Mouse (Mus musculus) ES-E14 (cell line): ENCODE measurements around the gene Pcp4l1. TPM values are rescaled to one million over a fixed set of nuclear protein-coding genes. Genes with fewer than 3 reads are reported as not detected.

Source experiments
- DNase-seq: peaks from one replicate; pipeline ENCODE4 v3.0.0-alpha.2; 2013; ENCODE audit warnings: low read depth, low spot score
- H3K27ac ChIP-seq: 2 replicates; pipeline ENCODE4 v1.5.1; 2012; ENCODE audit warnings: low read depth, mild to moderate bottlenecking, low read length, moderate library complexity, mixed read lengths; ENCODE audit not compliant: poor library complexity, insufficient read depth, severe bottlenecking
- H3K36me3 ChIP-seq: 2 replicates; pipeline ENCODE4 v1.6.1; 2012; ENCODE audit warnings: mild to moderate bottlenecking, low read length, moderate library complexity, mixed read lengths; ENCODE audit not compliant: control insufficient read depth, poor library complexity, insufficient read depth, severe bottlenecking
- H3K4me1 ChIP-seq, 2 experiments: fragments of 150-350 bp in 1 of 2; sonication (generic) in 1 of 2; 2 replicates each; pipeline ENCODE4 v1.6.1; 2012; ENCODE audit warnings: low read length in 2 of 2, mild to moderate bottlenecking in 1 of 2, mixed read lengths in 1 of 2; ENCODE audit not compliant: control insufficient read depth in 2 of 2, insufficient read depth in 2 of 2, poor library complexity in 1 of 2
- H3K4me3 ChIP-seq, 2 experiments: fragments of 150-350 bp in 1 of 2; sonication (generic) in 1 of 2; 2 replicates each; pipeline ENCODE4 v1.5.1; 2012; ENCODE audit warnings: low read length in 2 of 2, low read depth in 1 of 2, mild to moderate bottlenecking in 1 of 2, mixed read lengths in 1 of 2; ENCODE audit not compliant: insufficient read depth in 1 of 2, poor library complexity in 1 of 2, severe bottlenecking in 1 of 2
- H3K9ac ChIP-seq: 2 replicates; pipeline ENCODE4 v1.6.1; 2012; ENCODE audit warnings: low read depth, mild to moderate bottlenecking, low read length, mixed read lengths; ENCODE audit not compliant: poor library complexity, insufficient read depth, severe bottlenecking
- H3K9me3 ChIP-seq: fragments of 150-350 bp; sonication (generic); 2 replicates; pipeline ENCODE4 v1.6.1; 2012; ENCODE audit warnings: low read depth, mild to moderate bottlenecking, low read length; ENCODE audit not compliant: control insufficient read depth, insufficient read depth
- CHD2 ChIP-seq: IDR thresholded peaks from 2 replicates; pipeline ENCODE4 v1.6.1; 2014; ENCODE audit warnings: mild to moderate bottlenecking, low read depth, low read length, inconsistent platforms
- HCFC1 ChIP-seq: IDR thresholded peaks from 2 replicates; pipeline ENCODE4 v1.6.1; 2012; ENCODE audit warnings: low read length, inconsistent platforms, borderline replicate concordance; ENCODE audit not compliant: insufficient read depth
- MAFK ChIP-seq: IDR thresholded peaks from 2 replicates; pipeline ENCODE4 v1.6.1; 2014; ENCODE audit warnings: mild to moderate bottlenecking, low read depth, low read length, inconsistent platforms; ENCODE audit not compliant: insufficient read depth
- ZC3H11A ChIP-seq: IDR thresholded peaks from 2 replicates; pipeline ENCODE4 v1.6.1; 2012; ENCODE audit warnings: low read depth, mild to moderate bottlenecking, inconsistent platforms, low read length, borderline replicate concordance
- ZNF384 ChIP-seq: IDR thresholded peaks from 2 replicates; pipeline ENCODE4 v1.6.1; 2012; ENCODE audit warnings: low read depth, low read length, inconsistent platforms
- in situ Hi-C, 2 experiments: fragments of 600-800 bp; cut with MboI; formaldehyde crosslinking; loops; one replicate each; pipeline ENCODE4 v1.15.1; 2025; ENCODE audit warnings: low sequenced_read_pairs in 2 of 2, inconsistent platforms in 1 of 2; ENCODE audit not compliant: unreplicated experiment in 2 of 2
- total RNA-seq: library from RNA; depleted of rRNA; stranded (reverse); fragments of 300-350 nt; gene quantifications from 2 replicates; pipeline ENCODE4 v1.2.3, GENCODE M21; 2012

Gene Pcp4l1
- total RNA-seq, 1 experiment, result 2.2 TPM

DNA sequence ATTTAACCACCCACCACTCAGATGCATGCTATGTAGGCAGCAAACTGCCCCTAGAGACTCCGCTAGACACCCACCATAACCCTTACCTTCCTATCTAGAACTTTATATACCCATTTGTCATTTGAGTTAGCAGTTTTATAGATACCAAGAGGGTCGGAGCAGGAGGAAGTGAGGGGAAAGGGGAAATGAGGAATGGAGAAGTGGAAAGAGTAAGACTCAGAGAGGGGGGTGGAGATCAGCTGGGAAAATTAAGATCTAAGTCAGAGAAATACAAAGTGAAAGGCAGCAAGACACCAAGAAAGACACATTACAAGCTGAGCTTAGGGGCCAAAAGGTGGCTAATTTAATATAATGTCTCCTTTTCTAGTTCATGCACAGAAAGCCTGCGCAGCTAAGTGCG lies 38.5 kb upstream of the Pcp4l1 start:
- Histone ChIP-seq H3K4me3 (no peak overlapping the region), H3K4me1 (peaks cover 0 to 9% of the 10 kb centered on the region in 2 experiments; a peak in 1 of 4 replicates), H3K27ac (no peak overlapping the region), H3K9ac (no peak overlapping the region), H3K9me3 (no peaks in the 10 kb centered on the region), H3K36me3 (peaks cover 34% of the 10 kb centered on the region)
- no peak for DNase-seq
- in situ Hi-C loops, result loop anchor here in 1 of 2 experiments (25.0 kb wide), 1 partner anchor 347 kb away; the partner anchor contains the start of genes Dusp12 and Gm26620
- TF ChIP-seq MAFK (no peak), ZC3H11A (no peak), HCFC1 (no peak)

DNA sequence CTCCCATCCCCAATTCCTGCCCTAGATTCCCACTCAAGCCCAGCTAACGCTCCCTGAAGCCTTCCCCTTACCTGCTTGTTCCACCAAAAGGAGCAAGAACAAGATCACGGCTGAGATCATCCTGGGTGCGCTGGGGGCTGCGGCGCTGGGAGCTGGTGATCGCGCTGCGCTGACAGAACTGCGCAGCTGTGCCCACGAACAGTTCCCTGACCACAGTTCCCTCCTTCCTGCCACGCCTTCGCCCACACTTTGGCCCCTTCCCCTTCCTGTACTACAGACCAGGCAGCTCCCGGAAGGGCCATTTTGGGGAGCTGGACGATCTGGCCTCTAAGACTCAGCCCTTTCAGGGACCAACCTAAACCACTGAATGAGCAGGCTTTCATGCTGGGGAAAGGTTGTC lies 38.1 kb upstream of the Pcp4l1 start, which contains the start of gene Fcer1g:
TSS of gene Fcer1g (minus strand) at position 240 of the 400 bp plus-strand sequence.
- H3K27ac ChIP-seq, result no peak within 1 kb of the TSS
- DNase-seq, result no peak
- in situ Hi-C loops, result loop anchor here in 1 of 2 experiments (25.0 kb wide), 1 partner anchor 347 kb away; the partner anchor contains the start of genes Dusp12 and Gm26620
- H3K9me3 ChIP-seq, result no peaks in the 10 kb centered on the region
- peaks cover 0 to 9% of the 10 kb centered on the region in 2 experiments; a peak in 1 of 4 replicates for H3K4me1 ChIP-seq
- TF ChIP-seq ZC3H11A, result no peak
- no peak for TF ChIP-seq MAFK
- no peak for TF ChIP-seq ZNF384
- no peak for TF ChIP-seq HCFC1
- no peak for TF ChIP-seq CHD2
- H3K4me3 ChIP-seq, result no peak within 1 kb of the TSS
- no peak within 1 kb of the TSS for H3K9ac ChIP-seq
- peaks cover 32% of the 10 kb centered on the region for H3K36me3 ChIP-seq

DNA sequence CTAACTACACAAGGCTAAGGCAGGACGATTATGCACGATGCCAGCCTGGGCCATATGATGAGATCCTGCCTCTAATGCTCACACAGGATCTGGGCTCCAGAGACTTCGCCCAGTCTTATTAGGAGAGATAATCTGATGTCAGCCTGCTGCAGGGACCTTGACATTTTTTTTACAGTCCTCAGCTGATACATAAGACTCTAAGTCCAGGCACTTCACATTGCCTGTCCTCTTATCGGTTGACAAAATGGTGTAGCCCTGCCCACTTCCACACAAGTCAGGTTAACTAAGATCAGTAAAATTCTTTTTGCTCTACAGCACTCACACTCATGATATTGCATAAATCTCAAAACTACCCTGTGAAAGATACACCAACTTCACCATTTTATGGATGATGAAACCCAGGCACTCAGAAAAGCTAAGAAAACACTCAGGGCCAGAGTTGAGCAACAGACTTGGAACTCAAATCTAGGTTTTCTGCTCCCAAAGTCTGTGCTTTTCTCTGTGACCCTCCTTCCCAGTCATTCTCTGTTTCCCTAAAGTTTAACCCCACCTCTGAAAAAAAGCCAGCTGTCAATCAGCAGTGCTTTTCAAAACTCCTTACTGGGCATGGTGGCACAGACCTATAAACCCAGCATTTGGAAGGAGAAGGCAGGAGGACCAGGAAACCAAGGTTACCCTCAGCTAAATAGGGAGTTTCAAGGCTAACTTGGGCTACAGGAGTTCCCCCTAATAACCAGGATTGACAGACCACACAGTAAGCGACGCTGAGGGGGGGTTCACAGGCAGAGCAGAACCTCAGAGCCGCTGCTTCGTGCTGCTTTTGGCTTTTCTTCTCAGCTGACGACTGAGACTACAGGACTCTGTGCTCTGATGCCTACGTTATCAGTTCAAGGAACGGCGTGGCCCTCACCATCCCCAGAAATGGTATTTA lies 37.0 kb upstream of the Pcp4l1 start:
- Histone ChIP-seq H3K4me3 (no peak overlapping the region), H3K27ac (no peak overlapping the region), H3K9ac (no peak overlapping the region), H3K36me3 (peaks cover 25% of the 10 kb centered on the region), H3K9me3 (no peaks in the 10 kb centered on the region), H3K4me1 (peaks cover 0 to 11% of the 10 kb centered on the region in 2 experiments; a peak in 1 of 4 replicates)
- in situ Hi-C loops, result loop anchor here in 1 of 2 experiments (25.0 kb wide), 1 partner anchor 346 kb away; the partner anchor contains the start of genes Dusp12 and Gm26620
- TF ChIP-seq MAFK (no peak), ZNF384 (no peak), ZC3H11A (no peak), HCFC1 (no peak), CHD2 (no peak)
- no peak for DNase-seq

DNA sequence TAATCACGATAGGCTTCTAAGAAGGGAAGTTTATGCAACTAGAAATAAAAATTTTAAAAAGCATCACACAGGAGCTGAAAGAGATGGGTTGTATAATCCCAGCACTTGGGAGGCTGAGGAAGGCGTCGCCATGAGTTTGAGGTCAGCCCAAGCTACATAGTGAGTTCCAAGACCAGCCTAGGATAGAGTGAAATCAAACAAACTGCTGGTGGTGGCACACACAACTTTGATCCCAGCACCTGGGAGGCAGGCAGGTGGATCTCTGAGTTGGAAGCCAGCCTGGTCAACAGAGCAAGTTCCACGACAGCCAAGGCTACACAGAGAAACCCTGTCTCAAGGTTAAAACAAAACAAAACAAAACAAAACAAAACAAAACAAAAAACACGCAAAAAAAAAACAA lies 36.3 kb upstream of the Pcp4l1 start:
- TF ChIP-seq HCFC1 (no peak), CHD2 (no peak), MAFK (no peak), ZC3H11A (no peak), ZNF384 (no peak)
- in situ Hi-C loops, result loop anchor here in 1 of 2 experiments (25.0 kb wide), 1 partner anchor 345 kb away; the partner anchor contains the start of genes Dusp12 and Gm26620
- Histone ChIP-seq H3K4me1 (peaks cover 0 to 8% of the 10 kb centered on the region in 2 experiments; a peak in 1 of 4 replicates), H3K4me3 (no peak overlapping the region), H3K9ac (no peak overlapping the region), H3K27ac (no peak overlapping the region), H3K36me3 (peaks cover 18% of the 10 kb centered on the region), H3K9me3 (no peaks in the 10 kb centered on the region)
- DNase-seq, result no peak
